ENCODE assay signal across 11 mouse cellular contexts in the genomic region with DNA sequence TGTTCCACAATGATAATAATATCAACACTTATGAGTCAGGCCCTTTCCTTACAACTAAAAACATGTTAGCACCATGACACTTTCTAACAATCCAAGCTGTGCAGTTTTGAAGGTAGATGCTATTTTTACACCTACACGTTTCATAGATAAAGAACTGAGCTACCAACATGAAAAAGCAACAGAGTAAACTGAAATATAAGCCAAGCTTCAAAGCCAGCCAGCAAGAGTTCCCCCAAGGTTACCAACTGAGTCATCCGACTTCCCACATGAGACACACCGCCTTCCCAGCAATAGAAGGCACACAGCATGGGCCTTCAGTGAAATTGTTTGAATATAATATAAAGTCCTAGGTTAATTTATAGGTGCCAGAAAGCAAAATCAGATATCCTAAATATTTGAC.
"Had no signal": no experiment of that assay in that cellular context is flagged by ENCODE, and none has a peak within 500 bp of the region (broad histone marks: within the 10 kb centered on the region; RNA-seq: fewer than 3 reads in every experiment).

No protein-coding gene starts in this region.

- DNase-seq: kidney, adult 9 months; kidney, postnatal 10 days; kidney, postnatal 4 days; liver; liver, embryonic 13.5 days; liver, postnatal 0 days; lung, postnatal 14 days; right cerebral cortex, postnatal 4 days; spleen, adult 18-20 months; thymus, adult 2 months; thymus, postnatal 25 days had no signal

- ATAC-seq: liver, postnatal 0 days had no signal
